Mouse (Mus musculus): ENCODE data around the gene Cdh6. TPM values are rescaled to one million over a fixed set of nuclear protein-coding genes. Genes with fewer than 3 reads are reported as not detected.

Cdh6 gene
- total RNA-seq, 2 experiments from 2014 or later: 19.1 to 22.3 TPM

GRCm38 (mm10) chr15:13165094-13165885, 8.2 kb downstream of the Cdh6 start:
- no peak for DNase-seq (ENCODE audit: low spot score in 2 of 2)

GRCm38 (mm10) chr15:13155820-13156219, 17.7 kb downstream of the Cdh6 start:
- DNase-seq (ENCODE audit: low spot score in 2 of 2): no peak

- no peak for DNase-seq (ENCODE audit: low spot score in 2 of 2)
These were observed 18.1 kb downstream of the Cdh6 start for GRCm38 (mm10) chr15:13155418-13155817.

GRCm38 (mm10) chr15:13141983-13142382, 31.5 kb downstream of the Cdh6 start:
- no peak for DNase-seq (ENCODE audit: low spot score in 2 of 2)

GRCm38 (mm10) chr15:13139662-13140061, 33.8 kb downstream of the Cdh6 start:
- peak in 1 of 2 experiments; percentile 44 for DNase-seq (ENCODE audit: low spot score in 2 of 2)

- DNase-seq (ENCODE audit: low spot score in 2 of 2): no peak
These were observed 36.3 kb downstream of the Cdh6 start for GRCm38 (mm10) chr15:13137166-13137565.

GRCm38 (mm10) chr15:13134086-13134485, 39.4 kb downstream of the Cdh6 start:
- peak in 1 of 2 experiments; percentile 46 for DNase-seq (ENCODE audit: low spot score in 2 of 2)

- DNase-seq (ENCODE audit: low spot score in 2 of 2): no peak
These were observed 40.1 kb downstream of the Cdh6 start for GRCm38 (mm10) chr15:13133370-13133769.

GRCm38 (mm10) chr15:13132493-13132892, 41.0 kb downstream of the Cdh6 start:
- DNase-seq (ENCODE audit: low spot score in 2 of 2): no peak

GRCm38 (mm10) chr15:13130246-13130645, 43.2 kb downstream of the Cdh6 start:
- no peak for DNase-seq (ENCODE audit: low spot score in 2 of 2)

- no peak for DNase-seq (ENCODE audit: low spot score in 2 of 2)
These were observed 73.1 kb downstream of the Cdh6 start for GRCm38 (mm10) chr15:13100341-13100740.

GRCm38 (mm10) chr15:13097861-13098260, 75.6 kb downstream of the Cdh6 start:
- no peak for DNase-seq (ENCODE audit: low spot score in 2 of 2)

GRCm38 (mm10) chr15:13095406-13095805, 78.1 kb downstream of the Cdh6 start:
- no peak for DNase-seq (ENCODE audit: low spot score in 2 of 2)

- DNase-seq (ENCODE audit: low spot score in 2 of 2): no peak
These were observed 78.6 kb downstream of the Cdh6 start for GRCm38 (mm10) chr15:13094881-13095256.

- peak in 1 of 2 experiments; percentile 21 for DNase-seq (ENCODE audit: low spot score in 2 of 2)
These were observed 79.3 kb downstream of the Cdh6 start for GRCm38 (mm10) chr15:13093954-13094880.

GRCm38 (mm10) chr15:13092064-13092463, 81.4 kb downstream of the Cdh6 start:
- DNase-seq (ENCODE audit: low spot score in 2 of 2): no peak

GRCm38 (mm10) chr15:13088504-13089058, 84.9 kb downstream of the Cdh6 start:
- DNase-seq (ENCODE audit: low spot score in 2 of 2): peak; percentile 44 to 64

- no peak for DNase-seq (ENCODE audit: low spot score in 2 of 2)
These were observed 88.7 kb downstream of the Cdh6 start for GRCm38 (mm10) chr15:13084746-13085145.

GRCm38 (mm10) chr15:13076908-13077669, 96.4 kb downstream of the Cdh6 start:
- no peak for DNase-seq (ENCODE audit: low spot score in 2 of 2)

GRCm38 (mm10) chr15:13074047-13074446, 99.4 kb downstream of the Cdh6 start:
- no peak for DNase-seq (ENCODE audit: low spot score in 2 of 2)

- DNase-seq (ENCODE audit: low spot score in 2 of 2): no peak
These were observed 105.3 kb downstream of the Cdh6 start for GRCm38 (mm10) chr15:13068213-13068516.

All from left cerebral cortex, adult 18-20 months (tissue).